Mouse (Mus musculus) layer of hippocampus, adult 2 months (tissue): ENCODE measurements at regions not wholly inside any gene's neighbourhood (a gene's known extent, or its start where the extent isn't known, plus 50 kb on each side); places are given as distances from the start of the nearest gene placed in this dataset.

Experiments used
- DNase-seq, 2 experiments: peaks; one replicate each; pipeline ENCODE4 v3.0.0; 2022; ENCODE audit warnings: low spot score in 2 of 2
- H3K27ac ChIP-seq: fragments of 200-600 bp; 2 replicates; pipeline ENCODE4 v1.8.1; 2022
- H3K4me3 ChIP-seq: fragments of 200-600 bp; 2 replicates; pipeline ENCODE4 v1.8.1; 2022; ENCODE audit warnings: mild to moderate bottlenecking
- CTCF ChIP-seq: fragments of 200-600 bp; conservative IDR thresholded peaks from 2 replicates; pipeline ENCODE4 v1.8.1; 2022; ENCODE audit warnings: antibody characterized with exemption, mild to moderate bottlenecking, moderate library complexity

- peak overlapping the region; percentile 91 for H3K27ac ChIP-seq
- H3K4me3 ChIP-seq, result no peak overlapping the region
- peak; percentile 92 to 93 for DNase-seq
- peak; percentile 83 for TF ChIP-seq CTCF
These were observed 56.1 kb upstream of the Ces5a start for GRCm38 (mm10) chr8:93591608-93592301.

DNA sequence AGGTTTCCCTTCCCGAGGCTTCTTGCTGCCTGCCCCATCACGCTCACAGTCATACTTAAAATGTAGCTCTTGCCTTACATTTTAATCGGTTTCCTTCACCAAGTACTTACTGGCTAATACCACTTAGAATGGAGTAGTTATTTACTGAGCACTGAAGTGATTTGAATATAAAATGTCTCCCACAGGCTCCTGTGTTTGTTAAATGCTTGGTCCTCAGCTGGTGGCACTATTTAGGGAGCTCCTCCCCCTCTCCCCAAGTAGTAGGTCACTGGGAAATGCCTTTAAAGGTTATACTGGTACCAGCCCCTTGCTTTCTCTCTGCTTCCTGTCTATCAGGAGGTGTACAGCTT, 56.6 kb upstream of the Ces5a start:
- peak overlapping the region; percentile 91 for H3K27ac ChIP-seq
- TF ChIP-seq CTCF, result no peak
- no peak for DNase-seq

GRCm38 (mm10) chr8:93598613-93599121, 63.0 kb upstream of the Ces5a start:
- TF ChIP-seq CTCF, result 0 out of 2 replicates have a peak, but pooled peaks have one; percentile 21
- Histone ChIP-seq H3K4me3 (no peak overlapping the region; the same call in 1 of the 2 replicates), H3K27ac (peak overlapping the region; percentile 84)
- peak; percentile 14 to 20 for DNase-seq

More for the DNA sequence above, 56.6 kb upstream of the Ces5a start:
- H3K4me3 ChIP-seq, result no peak overlapping the region

DNA sequence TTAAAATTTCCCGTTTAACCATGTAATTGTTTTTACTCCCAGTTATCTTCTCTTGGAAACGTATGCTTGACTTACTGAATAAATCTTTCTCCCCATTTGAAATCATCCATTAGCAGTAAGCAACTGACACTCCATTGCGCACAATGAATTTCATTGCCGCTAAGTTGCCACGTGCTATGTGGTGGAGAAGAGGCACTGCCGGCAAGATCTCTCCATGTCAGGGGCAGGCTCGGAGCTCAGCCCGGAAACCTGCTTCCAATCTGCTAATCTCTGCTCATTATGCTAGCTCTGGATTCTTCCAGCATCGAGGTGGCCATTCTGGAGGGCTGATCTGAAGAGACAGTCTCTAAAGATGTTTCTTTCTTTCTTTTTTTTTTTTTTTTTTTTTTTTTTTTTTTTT, 63.7 kb upstream of the Ces5a start:
- no peak for TF ChIP-seq CTCF
- Histone ChIP-seq H3K27ac (peak overlapping the region; percentile 84), H3K4me3 (peak overlapping the region; percentile 27; the same call in 1 of the 2 replicates)
- no peak for DNase-seq

DNA sequence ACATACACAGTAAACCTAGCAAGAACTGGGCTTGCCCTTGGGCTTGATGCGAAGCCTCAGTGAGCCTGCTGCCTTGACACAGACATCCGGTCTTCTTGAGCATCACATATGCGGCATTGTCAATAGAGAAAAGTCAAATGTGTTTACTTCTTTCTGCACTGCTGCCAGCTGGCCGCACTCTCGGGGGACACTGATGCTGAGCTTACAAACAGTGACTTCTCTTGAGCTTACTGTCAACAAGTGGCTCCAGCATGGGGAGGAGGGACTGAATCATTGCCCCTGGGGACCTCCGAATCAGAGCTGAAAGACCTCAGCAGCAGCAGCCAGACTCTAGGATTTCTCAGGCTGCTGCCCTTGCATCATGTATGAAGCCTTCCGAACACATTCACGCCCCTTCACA, 64.1 kb upstream of the Ces5a start:
- DNase-seq, result no peak
- TF ChIP-seq CTCF, result no peak
- H3K4me3 ChIP-seq, result no peak overlapping the region
- H3K27ac ChIP-seq, result no peak overlapping the region; the same call in 1 of the 2 replicates

DNA sequence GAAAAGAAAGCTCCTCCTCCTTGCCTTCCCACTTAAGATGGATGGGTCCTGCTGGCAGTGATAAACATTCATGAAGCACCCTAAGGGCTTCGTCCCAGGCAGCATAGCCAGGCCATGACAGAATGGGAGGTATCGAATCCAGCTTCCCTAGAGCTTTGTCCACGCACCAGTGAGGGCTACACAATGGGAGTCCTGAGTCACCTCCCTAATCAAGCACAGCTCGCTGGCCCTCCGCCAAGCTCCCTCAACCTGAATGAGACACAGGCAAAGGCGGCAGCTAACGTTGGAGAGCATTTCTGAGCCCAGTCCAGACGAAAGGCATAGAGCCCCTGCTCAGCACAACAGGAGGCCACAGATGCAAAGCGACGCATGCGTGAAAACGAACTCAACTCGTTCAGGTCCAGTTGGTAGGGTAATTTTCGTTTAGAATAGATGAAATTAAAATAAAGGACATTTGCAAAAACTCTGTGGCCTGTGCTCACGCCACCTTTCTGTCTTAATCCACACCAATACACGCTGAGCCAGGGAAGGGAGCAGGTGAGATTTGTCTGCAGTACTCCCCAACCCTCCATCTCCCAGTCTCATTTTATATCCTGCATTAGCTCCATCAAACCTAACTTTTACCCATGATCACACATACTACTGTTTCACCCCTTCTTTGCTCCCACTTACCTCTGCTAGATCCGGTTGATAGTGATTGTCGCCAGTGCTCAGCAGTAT, 91.3 kb upstream of the Ces5a start:
- no peak for TF ChIP-seq CTCF
- Histone ChIP-seq H3K27ac (no peak overlapping the region), H3K4me3 (no peak overlapping the region)
- peak in 1 of 2 experiments; percentile 10 for DNase-seq

- no peak for TF ChIP-seq CTCF
- no peak overlapping the region for H3K27ac ChIP-seq
- no peak overlapping the region for H3K4me3 ChIP-seq
- no peak for DNase-seq
These were observed 92.0 kb upstream of the Ces5a start for GRCm38 (mm10) chr8:93627626-93628025.

- H3K27ac ChIP-seq, result no peak overlapping the region
- TF ChIP-seq CTCF, result no peak
- H3K4me3 ChIP-seq, result no peak overlapping the region
- DNase-seq, result peak; percentile 24 to 29
These were observed 97.3 kb upstream of the Ces5a start for GRCm38 (mm10) chr8:93632896-93633295.

DNA sequence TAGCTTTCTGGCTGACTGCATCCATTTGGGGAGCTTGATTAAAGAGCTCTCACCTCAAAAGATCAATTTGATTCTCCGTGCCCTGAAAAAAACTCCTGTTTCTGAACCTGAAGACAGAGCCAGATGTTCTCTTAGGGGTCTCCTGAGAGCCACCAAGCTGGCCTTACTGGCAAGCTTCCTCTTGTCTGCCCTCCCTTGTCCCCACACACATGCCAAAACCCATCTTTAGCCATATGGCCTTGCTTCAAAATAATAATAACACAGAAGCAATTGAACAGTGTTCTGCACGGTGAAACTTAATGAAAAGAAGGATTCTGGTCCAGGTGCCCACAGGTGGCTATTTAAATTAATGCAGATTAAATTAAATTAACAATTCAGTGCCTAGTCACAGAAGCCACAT, 107.1 kb upstream of the Ces5a start:
- TF ChIP-seq CTCF, result no peak
- Histone ChIP-seq H3K27ac (no peak overlapping the region), H3K4me3 (no peak overlapping the region)
- DNase-seq, result no peak

DNA sequence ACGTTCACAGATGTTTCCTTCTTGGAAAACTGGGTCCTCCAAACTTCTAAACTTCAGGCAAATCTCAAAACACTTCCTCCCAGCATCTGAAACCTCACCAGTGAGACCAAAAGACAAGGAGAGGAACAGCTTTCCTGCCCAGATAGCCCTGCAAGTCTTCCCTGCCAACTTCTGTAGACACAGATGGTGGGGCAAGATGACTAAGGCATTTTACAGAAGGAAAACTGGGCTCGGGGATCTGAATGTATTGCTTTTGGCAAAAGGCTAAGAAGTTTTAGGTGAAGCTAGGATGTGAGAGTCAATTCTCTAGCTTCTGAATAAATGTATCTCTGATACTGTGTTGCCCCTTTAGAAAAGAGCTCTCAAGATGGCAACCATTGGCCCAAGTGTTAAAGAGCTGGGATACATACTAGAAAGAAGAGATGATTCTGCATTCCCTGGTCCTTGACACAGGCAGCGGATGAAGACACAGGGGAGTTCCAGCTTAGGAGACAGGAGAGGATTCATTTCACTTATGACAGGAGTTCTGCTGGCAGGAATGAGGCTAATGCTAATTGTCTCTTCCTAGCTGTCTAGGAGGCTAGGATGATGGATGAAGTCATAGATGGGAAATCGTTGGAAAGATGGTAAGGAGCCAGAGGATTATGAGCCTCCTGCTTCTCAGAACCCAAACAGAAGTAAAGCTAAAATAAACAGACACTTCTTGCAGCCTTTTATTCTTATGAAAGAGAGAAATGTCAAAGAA, 108.0 kb upstream of the Ces5a start:
- peak in 1 of 2 experiments; percentile 51 for DNase-seq
- H3K4me3 ChIP-seq, result no peak overlapping the region
- no peak for TF ChIP-seq CTCF
- no peak overlapping the region for H3K27ac ChIP-seq

GRCm38 (mm10) chr8:93653421-93653820, 117.8 kb upstream of the Ces5a start:
- H3K27ac ChIP-seq, result no peak overlapping the region
- no peak overlapping the region for H3K4me3 ChIP-seq
- TF ChIP-seq CTCF, result no peak
- DNase-seq, result no peak

DNA sequence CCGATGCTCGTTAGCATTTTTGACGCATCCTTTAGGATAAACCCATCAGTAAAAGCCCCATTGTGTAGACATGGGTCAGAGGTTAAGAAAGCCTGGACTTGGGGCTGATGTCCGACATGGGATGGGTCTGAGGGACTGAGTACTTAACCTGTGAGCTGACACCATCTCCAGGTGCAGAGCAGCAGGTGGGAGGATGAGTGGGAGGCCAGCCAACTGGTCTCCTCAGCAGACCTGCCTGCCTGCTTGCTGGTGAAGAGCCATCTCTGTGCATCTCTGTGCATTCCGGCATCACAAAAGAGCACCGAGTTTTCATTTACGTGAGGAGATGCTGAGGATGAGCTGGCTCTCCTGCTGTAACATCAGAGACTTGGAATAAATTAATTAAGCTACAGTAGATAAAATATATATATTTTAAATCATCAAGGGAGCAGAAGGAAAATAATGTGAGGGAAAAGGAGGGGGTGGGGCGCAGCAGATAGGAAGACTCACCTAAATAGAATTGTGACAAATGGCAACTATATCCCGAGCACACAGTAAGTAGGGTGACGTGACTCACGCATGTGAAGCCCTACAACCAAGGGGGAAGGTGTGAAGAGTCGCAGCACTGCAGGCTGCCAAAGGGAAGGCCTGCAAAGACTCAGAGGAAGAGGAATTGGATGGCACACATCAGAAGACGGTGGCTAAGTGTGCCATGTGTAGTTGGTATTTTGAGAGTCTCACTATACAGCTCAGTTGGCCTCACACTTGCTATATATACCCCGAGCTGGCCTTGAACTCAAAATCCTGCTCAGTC, 118.5 kb upstream of the Ces5a start:
- no peak for DNase-seq
- no peak overlapping the region for H3K27ac ChIP-seq
- no peak for TF ChIP-seq CTCF
- no peak overlapping the region for H3K4me3 ChIP-seq
